Mouse (Mus musculus): ENCODE data around the gene Zswim8.

DNA sequence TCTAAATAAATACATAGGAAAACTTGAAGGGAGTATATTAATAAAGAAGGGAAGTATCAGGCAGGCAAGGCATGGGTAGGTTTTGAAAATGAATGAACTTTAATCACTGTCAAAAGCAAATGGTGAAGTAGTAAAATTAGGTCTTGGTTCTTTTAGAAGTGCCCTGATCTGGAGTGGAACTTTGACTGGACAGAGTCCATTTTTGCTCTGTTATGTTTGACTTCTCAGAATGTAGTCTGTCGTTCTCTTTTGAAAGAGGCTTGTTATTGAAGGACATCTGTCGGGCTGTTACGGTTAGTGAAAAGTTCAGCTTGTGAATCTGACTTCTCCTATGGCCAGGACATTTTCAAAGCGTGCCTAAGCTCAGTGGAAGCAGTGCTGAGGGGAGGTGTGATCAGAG is 29.4 kb upstream of the Zswim8 start:
- TF ChIP-seq CTCF (IDR thresholded peaks at IDR 0.05; ENCODE audit: low read depth) (no peak), EP300 (optimal IDR thresholded peaks at IDR 0.05) (no peak)
